In the genomic region with DNA sequence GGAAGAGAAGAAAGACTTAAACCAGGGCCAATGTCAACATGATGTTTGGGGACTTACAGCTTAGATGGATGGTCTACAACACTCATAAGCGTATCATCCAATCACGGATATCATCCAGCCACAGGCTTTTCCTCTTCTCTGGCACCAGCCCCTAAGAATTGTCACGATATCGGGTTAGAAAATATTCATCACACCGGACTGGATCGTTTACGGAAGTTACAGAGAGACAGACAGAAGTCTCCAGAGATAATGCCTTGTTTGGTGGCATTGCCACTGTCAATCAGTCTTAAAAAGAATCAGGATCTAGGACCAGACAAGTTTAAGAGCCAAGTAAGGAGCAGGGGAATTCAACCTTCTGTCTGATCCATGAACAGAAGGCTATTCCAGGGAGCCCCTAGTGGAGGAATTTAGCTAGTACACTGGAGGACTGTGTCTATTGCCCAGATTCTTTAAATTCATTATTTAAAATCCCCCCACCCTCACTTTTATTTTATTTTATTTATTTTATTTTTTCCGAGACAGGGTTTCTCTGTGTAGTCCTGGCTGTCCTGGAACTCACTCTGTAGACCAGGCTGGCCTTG, we compare ENCODE assay signal across 12 mouse cellular contexts.
DNase-seq lines count a peak whose midpoint lies in the region; ATAC-seq and TF ChIP-seq lines count a peak whose summit lies in the region.
"Had no signal": no experiment of that assay in that cellular context is flagged by ENCODE, and none has a peak within 500 bp of the region (broad histone marks: within the 10 kb centered on the region; RNA-seq: fewer than 3 reads in every experiment).

No protein-coding gene starts in this region.

- H3K36me3 ChIP-seq in E14TG2a.4 (ENCODE audit: insufficient read depth, low read length): no peaks in the 10 kb centered on the region
- H3K36me3 ChIP-seq: heart, embryonic 13.5 days; stomach, embryonic 15.5 days had no signal

- DNase-seq in embryo, embryonic 10.5 days (ENCODE audit: low spot score): peak; percentile 50
- no peak for DNase-seq in embryo, embryonic 10 days (ENCODE audit: low spot score)
- peak; percentile 33 to 44 for DNase-seq in kidney, postnatal 36 days
- DNase-seq in kidney, adult 8-10 months: no peak
- DNase-seq in lung, postnatal 10 days: peak; percentile 32
- DNase-seq in left cerebral cortex, postnatal 10 days (ENCODE audit: extremely low spot score in 1 of 2, low spot score in 2 of 2): no peak
- DNase-seq: kidney, adult 11 months; right cerebral cortex, adult 18-20 months had no signal

- ATAC-seq in granulocyte monocyte progenitor cell, adult 5-6 weeks (replicated peaks; ENCODE audit: poor library complexity, severe bottlenecking): no peak

- H3K9me3 ChIP-seq in E14TG2a.4 (ENCODE audit: low read length): no peaks in the 10 kb centered on the region
- H3K9me3 ChIP-seq: heart, embryonic 13.5 days; stomach, embryonic 15.5 days had no signal

- 0 out of 2 replicates have a peak, but pooled peaks cover 2% of the 10 kb centered on the region for H3K27me3 ChIP-seq in E14TG2a.4 (ENCODE audit: insufficient read depth, low read length)
- H3K27me3 ChIP-seq: heart, embryonic 13.5 days; stomach, embryonic 15.5 days had no signal

- no peak overlapping the region for H3K4me3 ChIP-seq in E14TG2a.4 (replicated peaks; ENCODE audit: low read length)
- H3K4me3 ChIP-seq: heart, embryonic 13.5 days; stomach, embryonic 15.5 days had no signal

- TF ChIP-seq CTCF in E14TG2a.4 (conservative IDR thresholded peaks at IDR 0.05; ENCODE audit: low read length): peak; percentile 79

- intact Hi-C loops in left cerebral cortex, postnatal 10 days (cut with DNase I): no loop called here

- peaks cover 7% of the 10 kb centered on the region for H3K4me1 ChIP-seq in E14TG2a.4 (replicated peaks; ENCODE audit: low read depth, low read length)
- H3K4me1 ChIP-seq: stomach, embryonic 15.5 days had no signal

Comparison
In these comparisons a context has a peak if more than half of its experiments do, and no peak if none do; other contexts are left out.
1. DNase-seq: peak in embryo, embryonic 10.5 days (single experiment), kidney, postnatal 36 days (2 of 2) and lung, postnatal 10 days (single experiment); none in embryo, embryonic 10 days (single experiment), kidney, adult 8-10 months (0 of 2) and left cerebral cortex, postnatal 10 days (0 of 2).